Mouse (Mus musculus) thymus, postnatal 10 days (tissue): ENCODE measurements around the gene Olfr782.
"Not testable (repeated sequence)": the region's sequence is repeated elsewhere in the genome, so short reads cannot be mapped to it uniquely, and the experiment has no call there.

Experiments
- DNase-seq, 2 experiments: peaks; one replicate each; pipeline ENCODE4 v3.0.0; 2021; ENCODE audit warnings: low spot score in 2 of 2

Gene Olfr782

GRCm38 (mm10) chr10:129348550-129348949 is at the start of gene Olfr782:
Gene Olfr782, plus strand, starts transcription at chr10:129348850.
- DNase-seq = no peak

DNA sequence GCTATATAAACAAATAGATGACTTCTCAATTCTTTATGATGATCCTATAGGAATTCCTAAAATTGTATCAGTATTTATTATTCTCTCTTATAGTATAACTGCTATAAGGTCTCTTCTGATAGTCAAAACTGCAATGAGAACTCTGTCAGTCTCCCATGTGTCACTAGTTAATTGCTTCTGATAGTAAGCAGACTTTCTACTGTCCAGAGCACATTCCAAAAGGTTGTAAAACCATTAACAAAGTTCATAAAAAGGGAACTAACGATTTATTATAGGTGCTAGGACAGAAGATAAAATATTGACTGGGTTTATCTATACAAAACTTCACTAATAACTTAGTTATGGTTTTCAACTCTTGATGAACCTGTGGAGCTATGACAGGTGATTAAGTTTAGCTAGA is 35.7 kb upstream of the Olfr782 start:
- not testable (repeated sequence) for DNase-seq

GRCm38 (mm10) chr10:129313521-129313920 is 35.1 kb upstream of the Olfr782 start:
- DNase-seq = not testable (repeated sequence)

- no peak for DNase-seq
Observed at GRCm38 (mm10) chr10:129317817-129318216, 30.8 kb upstream of the Olfr782 start, which contains the start of gene Olfr780. Gene Olfr780, plus strand, starts transcription at chr10:129318117.

DNA sequence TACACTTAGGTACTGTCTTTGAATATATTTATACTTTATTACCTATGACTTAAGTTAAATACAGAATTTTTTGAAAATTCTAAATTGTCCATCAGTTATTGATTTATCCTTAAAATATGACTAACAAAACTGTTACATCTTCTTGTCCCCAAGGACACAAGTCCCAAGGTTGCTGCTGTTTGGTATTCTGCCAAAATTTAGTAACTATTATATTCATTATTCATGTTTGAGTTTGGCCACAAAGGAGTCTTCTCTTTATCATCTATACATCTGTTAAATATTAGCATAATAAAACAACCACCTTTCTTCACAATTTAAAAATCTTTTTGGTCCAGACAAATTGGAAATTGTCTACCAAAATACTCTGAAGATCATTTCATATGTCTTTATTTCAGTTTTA is 20.1 kb upstream of the Olfr782 start, which contains the start of gene Olfr781:
Gene Olfr781 (plus strand): TSS at position 301 of the 400 bp plus-strand sequence.
- DNase-seq = no peak

DNA sequence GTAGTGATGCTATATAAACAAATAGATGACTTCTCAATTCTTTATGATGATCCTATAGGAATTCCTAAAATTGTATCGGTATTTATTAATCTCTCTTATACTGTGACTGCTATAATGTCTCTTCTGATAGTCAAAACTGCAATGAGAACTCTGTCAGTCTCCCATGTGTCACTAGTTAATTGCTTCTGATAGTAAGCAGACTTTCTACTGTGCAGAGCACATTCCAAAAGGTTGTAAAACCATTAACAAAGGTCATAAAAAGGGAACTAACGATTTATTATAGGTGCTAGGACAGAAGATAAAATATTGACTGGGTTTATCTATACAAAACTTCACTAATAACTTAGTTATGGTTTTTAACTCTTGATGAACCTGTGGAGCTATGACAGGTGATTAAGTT is 3.8 kb downstream of the Olfr782 start:
- DNase-seq = not testable (repeated sequence)

GRCm38 (mm10) chr10:129356496-129356895 is 7.8 kb downstream of the Olfr782 start:
- not testable (repeated sequence) for DNase-seq

DNA sequence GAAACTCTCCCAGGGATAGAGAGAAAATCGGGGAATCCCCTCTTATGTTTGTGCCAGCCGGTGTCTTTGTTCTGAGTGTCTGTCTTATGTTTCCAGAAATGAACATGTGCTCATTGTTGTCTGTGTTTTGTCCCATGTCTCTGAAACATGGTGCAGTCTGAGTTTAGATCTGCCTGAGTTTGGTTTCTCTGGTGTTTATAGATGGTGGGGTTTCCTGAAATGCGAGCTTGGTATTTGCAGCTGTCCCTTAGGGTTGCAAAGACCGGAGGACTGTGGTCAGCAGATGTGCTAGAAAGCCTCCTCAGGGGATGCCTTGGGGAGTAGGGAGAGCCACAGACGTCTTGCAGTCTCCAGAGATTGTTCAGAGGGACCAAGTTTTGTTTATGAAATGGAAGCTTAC is 8.7 kb downstream of the Olfr782 start:
- DNase-seq = no peak

- DNase-seq = not testable (repeated sequence)
Observed at GRCm38 (mm10) chr10:129374051-129374450, 25.4 kb downstream of the Olfr782 start.

GRCm38 (mm10) chr10:129383783-129384182 is 35.1 kb downstream of the Olfr782 start, which contains the start of gene Olfr784:
Gene Olfr784, plus strand, starts transcription at chr10:129384083.
- DNase-seq = no peak

- no peak for DNase-seq
Observed at GRCm38 (mm10) chr10:129400892-129401291, 52.2 kb downstream of the Olfr782 start.
